Mouse (Mus musculus): ENCODE results near the gene Xxylt1. TPM values are rescaled to one million over a fixed set of nuclear protein-coding genes. Genes with fewer than 3 reads are reported as not detected.

Gene Xxylt1
- polyA plus RNA-seq, 1 experiment, result 16.2 TPM

DNA sequence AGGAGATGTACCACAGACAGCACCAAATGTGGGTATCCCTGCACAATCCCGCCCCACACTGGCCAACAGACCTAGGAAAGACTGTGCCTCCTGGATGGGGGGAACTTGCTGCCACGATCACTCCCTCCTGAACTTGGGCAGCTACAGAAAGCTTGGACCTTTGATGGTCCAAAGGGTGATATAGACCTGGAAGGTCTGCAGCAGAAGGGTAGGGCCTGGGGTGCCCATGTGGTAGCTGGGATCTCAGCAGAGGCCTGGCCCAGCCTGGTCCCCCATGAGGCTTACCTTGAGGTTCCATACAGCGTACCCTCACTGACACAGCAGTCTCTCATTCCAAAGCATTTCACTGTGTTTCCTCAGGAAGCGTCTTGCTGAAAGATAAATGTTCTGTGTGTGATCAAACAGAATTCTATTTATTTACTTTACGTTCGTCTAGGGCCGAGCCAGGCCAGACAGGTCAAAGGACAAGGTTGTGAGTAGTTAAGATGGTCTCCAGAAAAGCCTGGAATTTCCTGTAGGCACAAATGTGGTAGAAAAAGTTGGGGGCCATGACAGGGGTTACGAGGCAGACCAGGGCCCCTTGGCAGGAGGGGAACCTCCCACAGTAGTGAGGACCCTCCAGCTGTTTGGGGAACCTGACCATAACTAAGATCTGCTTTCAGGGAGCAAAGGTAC, 153.0 kb downstream of the Xxylt1 start:
- TF ChIP-seq CTCF (IDR thresholded peaks at IDR 0.05; ENCODE audit: extremely low read depth, insufficient read depth, low read length), result no peak
- TF ChIP-seq POLR2A (IDR thresholded peaks at IDR 0.05; ENCODE audit: extremely low read depth, insufficient read depth, low read length), result no peak
- H3K4me3 ChIP-seq (ENCODE audit: insufficient read depth, low read length), result no peak overlapping the region
- H3K27ac ChIP-seq (ENCODE audit: insufficient read depth, low read length), result no peak overlapping the region
- peaks cover 14% of the 10 kb centered on the region for H3K4me1 ChIP-seq (ENCODE audit: control insufficient read depth, insufficient read depth, low read length)

DNA sequence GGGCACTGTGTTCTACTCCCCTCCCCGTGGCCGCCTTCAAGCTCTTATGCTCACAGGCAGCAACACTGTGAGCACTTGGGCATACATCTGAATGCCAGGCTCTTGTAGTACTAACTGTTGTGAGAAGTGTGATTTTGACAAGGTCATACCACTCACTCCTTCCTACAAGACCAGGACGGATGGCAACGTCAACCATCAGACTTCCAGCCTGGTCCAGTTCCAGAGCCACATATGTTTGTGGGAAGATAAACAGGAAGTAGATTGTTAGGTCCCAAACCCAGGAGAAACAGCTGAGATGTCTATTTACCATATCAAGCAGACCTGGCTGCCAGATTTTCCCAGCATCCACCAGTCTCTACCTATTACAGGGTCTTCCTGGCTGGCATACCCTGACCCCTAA, 155.7 kb downstream of the Xxylt1 start:
- peaks cover 11% of the 10 kb centered on the region for H3K4me1 ChIP-seq (ENCODE audit: control insufficient read depth, insufficient read depth, low read length)
- TF ChIP-seq POLR2A (IDR thresholded peaks at IDR 0.05; ENCODE audit: extremely low read depth, insufficient read depth, low read length), result no peak
- H3K27ac ChIP-seq (ENCODE audit: insufficient read depth, low read length), result no peak overlapping the region
- H3K4me3 ChIP-seq (ENCODE audit: insufficient read depth, low read length), result no peak overlapping the region

DNA sequence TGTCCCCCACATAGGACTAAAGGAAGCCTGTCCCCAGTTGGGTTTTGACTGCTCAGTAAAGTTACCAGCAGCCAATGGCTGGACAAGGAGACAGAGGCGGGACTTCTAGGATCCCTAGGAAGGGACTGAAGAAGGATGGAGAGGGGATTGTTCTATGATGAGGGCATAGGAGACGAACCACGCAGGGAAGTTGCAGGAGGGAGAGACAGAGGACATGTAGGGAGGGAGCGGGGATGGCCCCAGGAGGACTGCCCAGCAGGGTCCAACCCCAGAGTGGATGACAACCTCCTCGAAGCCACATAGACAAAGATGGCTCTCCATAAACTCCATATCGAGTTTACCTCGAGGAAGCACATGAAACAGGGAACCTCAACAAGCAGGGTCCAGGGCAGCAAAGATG, 157.3 kb downstream of the Xxylt1 start:
- TF ChIP-seq CTCF (IDR thresholded peaks at IDR 0.05; ENCODE audit: extremely low read depth, insufficient read depth, low read length), result no peak
- TF ChIP-seq POLR2A (IDR thresholded peaks at IDR 0.05; ENCODE audit: extremely low read depth, insufficient read depth, low read length), result no peak
- H3K27ac ChIP-seq (ENCODE audit: insufficient read depth, low read length), result no peak overlapping the region
- no peak overlapping the region for H3K4me3 ChIP-seq (ENCODE audit: insufficient read depth, low read length)
- peaks cover 9% of the 10 kb centered on the region for H3K4me1 ChIP-seq (ENCODE audit: control insufficient read depth, insufficient read depth, low read length)

DNA sequence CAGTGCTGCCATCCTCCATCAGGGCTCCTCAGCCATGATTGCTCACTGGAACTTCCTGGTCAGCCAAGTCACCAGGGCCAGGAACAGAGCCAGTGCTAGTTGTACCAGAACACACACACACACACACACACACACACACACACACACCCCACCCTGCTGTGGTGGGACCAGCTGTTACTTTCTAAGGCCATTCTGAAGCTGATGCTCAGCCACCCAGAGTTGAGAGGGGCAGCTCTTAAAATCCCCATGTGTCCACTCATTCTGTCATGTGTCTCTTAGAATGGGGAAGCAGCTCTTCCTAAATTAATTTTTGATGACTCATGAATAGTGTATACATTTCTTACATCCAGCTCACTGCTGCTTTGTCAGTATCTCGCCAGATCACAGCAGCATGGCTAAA, 158.7 kb downstream of the Xxylt1 start:
- TF ChIP-seq CTCF (IDR thresholded peaks at IDR 0.05; ENCODE audit: extremely low read depth, insufficient read depth, low read length) (no peak), POLR2A (IDR thresholded peaks at IDR 0.05; ENCODE audit: extremely low read depth, insufficient read depth, low read length) (no peak)
- Histone ChIP-seq H3K4me3 (ENCODE audit: insufficient read depth, low read length) (no peak overlapping the region), H3K27ac (ENCODE audit: insufficient read depth, low read length) (no peak overlapping the region), H3K4me1 (ENCODE audit: control insufficient read depth, insufficient read depth, low read length) (peaks cover 9% of the 10 kb centered on the region)

DNA sequence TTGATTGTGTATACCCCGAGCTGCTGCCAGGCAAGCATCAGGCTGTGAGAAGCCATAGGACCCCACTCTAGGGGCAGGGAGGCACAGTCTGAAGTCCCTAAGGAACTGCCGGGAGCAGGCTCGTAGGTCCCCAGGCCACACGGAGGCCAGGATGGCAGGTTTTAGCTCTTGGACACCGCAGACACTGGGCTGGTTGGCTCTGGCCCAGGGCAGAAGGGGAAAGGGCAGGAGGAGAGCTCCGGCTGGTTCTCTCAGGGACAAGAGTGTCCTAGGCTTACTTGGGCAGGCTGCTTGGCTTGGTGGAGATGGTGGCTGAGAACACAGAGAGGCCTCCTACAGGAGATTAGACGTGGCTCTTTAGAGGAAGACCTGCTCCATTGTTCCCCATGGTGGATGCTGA, 162.4 kb downstream of the Xxylt1 start:
- Histone ChIP-seq H3K4me1 (ENCODE audit: control insufficient read depth, insufficient read depth, low read length) (peaks cover 3% of the 10 kb centered on the region; the same call in 1 of the 2 replicates), H3K4me3 (ENCODE audit: insufficient read depth, low read length) (no peak overlapping the region), H3K27ac (ENCODE audit: insufficient read depth, low read length) (no peak overlapping the region)
- TF ChIP-seq POLR2A (IDR thresholded peaks at IDR 0.05; ENCODE audit: extremely low read depth, insufficient read depth, low read length), result no peak
- TF ChIP-seq CTCF (IDR thresholded peaks at IDR 0.05; ENCODE audit: extremely low read depth, insufficient read depth, low read length), result no peak

DNA sequence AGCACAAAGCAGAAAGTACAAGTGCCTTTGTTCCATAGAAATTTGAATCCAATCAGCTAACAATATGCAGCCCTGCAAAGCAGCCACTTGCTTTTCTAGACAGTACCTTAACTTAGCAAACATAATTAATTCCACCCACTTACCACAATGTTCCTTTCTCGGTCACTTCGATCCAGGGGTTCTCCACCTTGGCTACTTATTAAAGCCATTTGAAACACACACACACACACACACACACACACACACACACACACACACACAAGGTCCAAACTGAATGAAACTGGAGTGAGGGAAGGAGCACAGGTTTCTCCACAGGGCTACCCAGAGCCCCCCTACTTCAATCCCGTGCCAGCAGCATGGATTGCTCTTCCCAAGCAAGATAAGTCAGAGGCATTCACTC, 164.3 kb downstream of the Xxylt1 start:
- Histone ChIP-seq H3K4me3 (ENCODE audit: insufficient read depth, low read length) (no peak overlapping the region), H3K4me1 (ENCODE audit: control insufficient read depth, insufficient read depth, low read length) (peaks cover 3% of the 10 kb centered on the region; the same call in 1 of the 2 replicates), H3K27ac (ENCODE audit: insufficient read depth, low read length) (no peak overlapping the region)
- TF ChIP-seq POLR2A (IDR thresholded peaks at IDR 0.05; ENCODE audit: extremely low read depth, insufficient read depth, low read length) (no peak), CTCF (IDR thresholded peaks at IDR 0.05; ENCODE audit: extremely low read depth, insufficient read depth, low read length) (no peak)

DNA sequence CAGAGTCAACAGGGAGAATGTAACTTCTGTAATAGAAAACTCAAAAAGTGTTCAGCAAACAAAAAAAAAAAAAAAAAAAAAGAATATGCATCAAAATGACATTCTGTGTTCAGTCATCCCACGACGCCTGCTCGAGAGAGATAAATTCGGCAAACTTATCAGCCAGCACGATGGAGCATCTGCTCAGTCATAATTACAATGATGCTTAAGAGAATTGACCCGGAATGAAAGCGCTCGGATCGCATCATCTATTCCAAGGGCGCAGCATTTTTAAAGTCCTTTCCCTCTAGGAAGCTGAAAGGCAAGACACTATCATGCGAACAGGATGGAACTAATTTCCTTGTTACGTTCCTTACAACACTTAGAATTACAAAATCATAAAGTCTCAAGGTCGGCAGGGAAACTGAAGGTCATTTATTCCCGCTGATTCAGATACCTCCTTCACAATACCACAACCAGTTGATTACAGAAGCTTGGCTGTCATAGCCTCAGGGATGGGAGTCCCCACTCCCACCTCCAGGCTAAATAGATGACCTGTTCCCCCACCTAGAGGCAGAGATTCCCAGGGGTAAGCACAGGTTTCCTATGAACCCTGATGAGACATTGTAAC, 165.5 kb downstream of the Xxylt1 start:
- TF ChIP-seq POLR2A (IDR thresholded peaks at IDR 0.05; ENCODE audit: extremely low read depth, insufficient read depth, low read length), result no peak
- no peak for TF ChIP-seq CTCF (IDR thresholded peaks at IDR 0.05; ENCODE audit: extremely low read depth, insufficient read depth, low read length)
- H3K27ac ChIP-seq (ENCODE audit: insufficient read depth, low read length), result no peak overlapping the region

More for the DNA sequence above, 165.5 kb downstream of the Xxylt1 start:
- H3K4me1 ChIP-seq (ENCODE audit: control insufficient read depth, insufficient read depth, low read length), result peaks cover 3% of the 10 kb centered on the region; the same call in 1 of the 2 replicates
- H3K4me3 ChIP-seq (ENCODE audit: insufficient read depth, low read length), result no peak overlapping the region

Other genes starting within 250 kb of the Xxylt1 start
- gene Acap2, start 119.8 kb upstream of the Xxylt1 start, polyA plus RNA-seq (2012; rRNA removed), result 53.1 and 57.7 TPM in 2 replicates
- gene Ppp1r2, start 193.8 kb upstream of the Xxylt1 start, polyA plus RNA-seq (2012; rRNA removed), result 62.2 and 64.2 TPM in 2 replicates
- 224 and 296 TPM in 2 replicates for gene Apod, start 233.4 kb upstream of the Xxylt1 start, polyA plus RNA-seq (2012; rRNA removed)